Mouse (Mus musculus) cerebellum, adult 11-12 months (tissue): ENCODE measurements around the gene Dnttip1.
"Not testable (repeated sequence)": the region's sequence is repeated elsewhere in the genome, so short reads cannot be mapped to it uniquely, and the experiment has no call there.

Source experiments
- DNase-seq: peaks from one replicate; pipeline ENCODE4 v3.0.0; 2022

Dnttip1 gene

GRCm38 (mm10) chr2:164745843-164746479 lies at the start of gene Dnttip1, which contains the start of gene Wfdc3:
Dnttip1 (plus strand) TSS chr2:164745983.
Wfdc3 (minus strand) TSS chr2:164745931.
- peak; percentile 88 for DNase-seq

GRCm38 (mm10) chr2:164698201-164698600 lies 47.6 kb upstream of the Dnttip1 start, which contains the start of gene Spint4:
Spint4 (plus strand) TSS chr2:164698501.
- no peak for DNase-seq

- no peak for DNase-seq
These were observed 44.8 kb upstream of the Dnttip1 start for GRCm38 (mm10) chr2:164700959-164701358.

- DNase-seq = no peak
These were observed 44.0 kb upstream of the Dnttip1 start for GRCm38 (mm10) chr2:164701761-164702160.

GRCm38 (mm10) chr2:164704235-164704634 lies 41.5 kb upstream of the Dnttip1 start:
- no peak for DNase-seq

GRCm38 (mm10) chr2:164705328-164705727 lies 40.5 kb upstream of the Dnttip1 start:
- no peak for DNase-seq

- no peak for DNase-seq
These were observed 39.8 kb upstream of the Dnttip1 start for GRCm38 (mm10) chr2:164705991-164706390.

GRCm38 (mm10) chr2:164715005-164715404 lies 30.8 kb upstream of the Dnttip1 start, which contains the start of gene Spint5:
Spint5 (plus strand) TSS chr2:164715305.
- DNase-seq = no peak

- not testable (repeated sequence) for DNase-seq
These were observed 29.5 kb upstream of the Dnttip1 start for GRCm38 (mm10) chr2:164716194-164716786.

- no peak for DNase-seq
These were observed 22.5 kb upstream of the Dnttip1 start for GRCm38 (mm10) chr2:164723276-164723675.

- peak; percentile 16 for DNase-seq
These were observed 19.7 kb upstream of the Dnttip1 start for GRCm38 (mm10) chr2:164725895-164726619.

GRCm38 (mm10) chr2:164731719-164732118 lies 14.1 kb upstream of the Dnttip1 start:
- DNase-seq = no peak

GRCm38 (mm10) chr2:164733259-164733658 lies 12.5 kb upstream of the Dnttip1 start:
- no peak for DNase-seq

GRCm38 (mm10) chr2:164734839-164735238 lies 10.9 kb upstream of the Dnttip1 start:
- DNase-seq = no peak

GRCm38 (mm10) chr2:164735446-164735845 lies 10.3 kb upstream of the Dnttip1 start:
- DNase-seq = no peak

GRCm38 (mm10) chr2:164737377-164738090 lies 8.2 kb upstream of the Dnttip1 start:
- DNase-seq = no peak

GRCm38 (mm10) chr2:164739876-164740275 lies 5.9 kb upstream of the Dnttip1 start:
- no peak for DNase-seq

GRCm38 (mm10) chr2:164744987-164745386 lies 796 bp upstream of the Dnttip1 start:
- DNase-seq = no peak

GRCm38 (mm10) chr2:164746693-164747092 lies 910 bp downstream of the Dnttip1 start:
- no peak for DNase-seq

- no peak for DNase-seq
These were observed 2.4 kb downstream of the Dnttip1 start for GRCm38 (mm10) chr2:164748191-164748590.

GRCm38 (mm10) chr2:164748991-164749390 lies 3.2 kb downstream of the Dnttip1 start:
- DNase-seq = no peak

GRCm38 (mm10) chr2:164752454-164752853 lies 6.7 kb downstream of the Dnttip1 start:
- no peak for DNase-seq

- no peak for DNase-seq
These were observed 8.3 kb downstream of the Dnttip1 start for GRCm38 (mm10) chr2:164754105-164754504.
